Mouse (Mus musculus) CH12.LX (cell line): ENCODE measurements around the gene Rbm33. TPM values are rescaled to one million over a fixed set of nuclear protein-coding genes. Genes with fewer than 3 reads are reported as not detected.

Experiments
- DNase-seq: peaks from one replicate; pipeline ENCODE4 v3.0.0-alpha.2; 2013; ENCODE audit errors: extremely low read depth
- H3K27ac ChIP-seq: 2 replicates; pipeline ENCODE4 v1.5.1; 2012; ENCODE audit warnings: low read depth, mild to moderate bottlenecking, control low read depth, moderate library complexity; ENCODE audit not compliant: insufficient read depth
- H3K27me3 ChIP-seq: replicated peaks from 2 replicates; pipeline ENCODE3; 2012; ENCODE audit warnings: inconsistent platforms
- H3K36me3 ChIP-seq, 2 experiments: replicated peaks in 1 of 2; 2 replicates each; pipeline versions ENCODE3 to v1.6.1; 2012; ENCODE audit warnings: inconsistent platforms in 1 of 2, low read length in 1 of 2, mild to moderate bottlenecking in 1 of 2, mixed read lengths in 1 of 2, moderate library complexity in 1 of 2; ENCODE audit not compliant: control insufficient read depth in 1 of 2, insufficient read depth in 1 of 2
- H3K4me1 ChIP-seq, 2 experiments: 2 replicates each; pipeline ENCODE4 v1.6.1; 2012; ENCODE audit warnings: inconsistent platforms in 1 of 2, moderate library complexity in 1 of 2; ENCODE audit not compliant: insufficient read depth in 2 of 2, control insufficient read depth in 1 of 2
- H3K4me2 ChIP-seq: 2 replicates; pipeline ENCODE4 v1.6.1; 2012; ENCODE audit warnings: low read depth, mild to moderate bottlenecking, control low read depth; ENCODE audit not compliant: poor library complexity, insufficient read depth, severe bottlenecking
- H3K4me3 ChIP-seq, 3 experiments: fragments of 150-350 bp in 1 of 3; sonication (generic) in 1 of 3; replicated peaks in 1 of 3; 2 replicates each; pipeline versions ENCODE3 to v1.5.1; 2011 to 2012; ENCODE audit warnings: low read depth in 2 of 3, low read length in 2 of 3, mild to moderate bottlenecking in 2 of 3, moderate library complexity in 2 of 3, control low read depth in 1 of 3, improper control_type of control experiment in 1 of 3, inconsistent platforms in 1 of 3, mixed read lengths in 1 of 3; ENCODE audit not compliant: poor library complexity in 1 of 3
- H3K79me2 ChIP-seq: replicated peaks from 2 replicates; pipeline ENCODE4 v1.6.1; 2012; ENCODE audit warnings: mild to moderate bottlenecking, moderate library complexity; ENCODE audit not compliant: control insufficient read depth, poor library complexity, insufficient read depth, severe bottlenecking; ENCODE audit errors: extremely low read depth
- H3K9ac ChIP-seq: 2 replicates; pipeline ENCODE4 v1.6.1; 2012; ENCODE audit warnings: low read depth, mild to moderate bottlenecking, control low read depth, moderate library complexity; ENCODE audit not compliant: insufficient read depth
- H3K9me3 ChIP-seq: replicated peaks from 2 replicates; pipeline ENCODE3; 2012; ENCODE audit warnings: low read length, inconsistent platforms, mixed read lengths
- CHD2 ChIP-seq: IDR thresholded peaks from 2 replicates; pipeline ENCODE4 v1.6.1; 2011; ENCODE audit warnings: low read length, improper control_type of control experiment
- CTCF ChIP-seq, 2 experiments: IDR thresholded peaks in 1 of 2; conservative IDR thresholded peaks in 1 of 2; 2 replicates each; pipeline ENCODE4 v1.5.1; 2011 to 2012; ENCODE audit warnings: low read depth in 2 of 2, low read length in 2 of 2, improper control_type of control experiment in 1 of 2, inconsistent platforms in 1 of 2, mild to moderate bottlenecking in 1 of 2, moderate library complexity in 1 of 2
- E2F4 ChIP-seq: IDR thresholded peaks from 2 replicates; pipeline ENCODE4 v1.6.1; 2011; ENCODE audit warnings: low read depth, low read length, improper control_type of control experiment; ENCODE audit not compliant: insufficient replicate concordance
- ELF1 ChIP-seq: IDR thresholded peaks from 2 replicates; pipeline ENCODE4 v1.6.1; 2014; ENCODE audit warnings: low read depth, mild to moderate bottlenecking, inconsistent platforms, low read length, improper control_type of control experiment
- EP300 ChIP-seq: IDR thresholded peaks from 2 replicates; pipeline ENCODE4 v1.6.1; 2011; ENCODE audit warnings: low read length, improper control_type of control experiment
- JUND ChIP-seq: conservative IDR thresholded peaks from 2 replicates; pipeline ENCODE4 v1.6.1; 2011; ENCODE audit warnings: low read depth, low read length, improper control_type of control experiment
- KAT2A ChIP-seq: IDR thresholded peaks from 2 replicates; pipeline ENCODE4 v1.6.1; 2012; ENCODE audit warnings: low read length, improper control_type of control experiment, inconsistent platforms; ENCODE audit not compliant: insufficient replicate concordance
- MAX ChIP-seq: IDR thresholded peaks from 2 replicates; pipeline ENCODE4 v1.6.1; 2011; ENCODE audit warnings: low read length, improper control_type of control experiment
- MAZ ChIP-seq: IDR thresholded peaks from 2 replicates; pipeline ENCODE4 v1.6.1; 2012; ENCODE audit warnings: low read depth, mild to moderate bottlenecking, inconsistent platforms, low read length, improper control_type of control experiment, moderate library complexity
- MEF2A ChIP-seq: IDR thresholded peaks from 2 replicates; pipeline ENCODE4 v1.6.1; 2014; ENCODE audit warnings: low read depth, mild to moderate bottlenecking, inconsistent platforms, low read length, improper control_type of control experiment, borderline replicate concordance
- MYC ChIP-seq: IDR thresholded peaks from 2 replicates; pipeline ENCODE4 v1.6.1; 2011; ENCODE audit warnings: low read depth, mild to moderate bottlenecking, improper control_type of control experiment, low read length
- NELFE ChIP-seq: IDR thresholded peaks from 2 replicates; pipeline ENCODE4 v1.6.1; 2011; ENCODE audit warnings: low read depth, low read length, improper control_type of control experiment
- NRF1 ChIP-seq: IDR thresholded peaks from 2 replicates; pipeline ENCODE4 v1.6.1; 2014; ENCODE audit warnings: low read depth, mild to moderate bottlenecking, inconsistent platforms, low read length, improper control_type of control experiment, moderate library complexity
- PAX5 ChIP-seq: IDR thresholded peaks from 2 replicates; pipeline ENCODE4 v1.6.1; 2012; ENCODE audit warnings: low read length, inconsistent platforms, mixed read lengths
- RAD21 ChIP-seq: IDR thresholded peaks from 2 replicates; pipeline ENCODE4 v1.6.1; 2011; ENCODE audit warnings: low read depth, mild to moderate bottlenecking, low read length, improper control_type of control experiment, moderate library complexity
- RCOR1 ChIP-seq: conservative IDR thresholded peaks from 2 replicates; pipeline ENCODE4 v1.6.1; 2012; ENCODE audit warnings: low read depth, mild to moderate bottlenecking, inconsistent platforms, low read length, improper control_type of control experiment
- SIN3A ChIP-seq: IDR thresholded peaks from 2 replicates; pipeline ENCODE4 v1.6.1; 2012; ENCODE audit warnings: low read length, improper control_type of control experiment, inconsistent platforms
- TBP ChIP-seq: conservative IDR thresholded peaks from 2 replicates; pipeline ENCODE4 v1.6.1; 2011; ENCODE audit warnings: low read depth, low read length, improper control_type of control experiment
- UBTF ChIP-seq: IDR thresholded peaks from 2 replicates; pipeline ENCODE4 v1.6.1; 2012; ENCODE audit warnings: low read depth, mild to moderate bottlenecking, inconsistent platforms, low read length, improper control_type of control experiment, moderate library complexity
- USF1 ChIP-seq: IDR thresholded peaks from 2 replicates; pipeline ENCODE4 v1.6.1; 2014; ENCODE audit warnings: low read depth, mild to moderate bottlenecking, inconsistent platforms, low read length, improper control_type of control experiment
- USF2 ChIP-seq: conservative IDR thresholded peaks from 2 replicates; pipeline ENCODE4 v1.6.1; 2011; ENCODE audit warnings: low read depth, low read length, improper control_type of control experiment
- ZC3H11A ChIP-seq: IDR thresholded peaks from 2 replicates; pipeline ENCODE4 v1.6.1; 2012; ENCODE audit warnings: low read depth, mild to moderate bottlenecking, inconsistent platforms, low read length, improper control_type of control experiment
- ZKSCAN1 ChIP-seq: IDR thresholded peaks from 2 replicates; pipeline ENCODE4 v1.6.1; 2012; ENCODE audit warnings: low read depth, inconsistent platforms, low read length, improper control_type of control experiment, borderline replicate concordance
- ZNF384 ChIP-seq: IDR thresholded peaks from 2 replicates; pipeline ENCODE4 v1.6.1; 2012; ENCODE audit warnings: low read depth, low read length, improper control_type of control experiment, inconsistent platforms
- dilution Hi-C: fragments of 300-500 bp; cut with MboI; formaldehyde crosslinking; loops from 2 replicates; pipeline ENCODE4 v1.14.3; 2020; ENCODE audit warnings: low sequenced_read_pairs; ENCODE audit not compliant: extremely low pct_unique_long_range_greater_than_20kb, extremely low pct_ligation_motif_present
- in situ Hi-C: fragments of 300-500 bp; cut with MboI; formaldehyde crosslinking; loops from 3 replicates; pipeline ENCODE4 v1.14.3; 2019; ENCODE audit warnings: low sequenced_read_pairs, low pct_ligation_motif_present, low pct_unique_long_range_greater_than_20kb, mixed read lengths
- polyA plus RNA-seq: library from polyadenylated mRNA; unstranded; fragments of >175 nt; gene quantifications from 2 replicates; pipeline ENCODE4 v1.2.1, GENCODE M21; 2012; ENCODE audit warnings: low read depth; ENCODE audit not compliant: insufficient read length
- total RNA-seq, 2 experiments: library from RNA; depleted of rRNA; stranded (reverse); fragments of 300-350 nt in 1 of 2; fragments of >200 nt in 1 of 2; gene quantifications; 2 replicates each; pipeline ENCODE4 v1.2.3; 2012 to 2014

The Rbm33 gene
- total and polyA plus RNA-seq, 3 experiments = 7.4 to 50.3 (median 15.1) TPM

DNA sequence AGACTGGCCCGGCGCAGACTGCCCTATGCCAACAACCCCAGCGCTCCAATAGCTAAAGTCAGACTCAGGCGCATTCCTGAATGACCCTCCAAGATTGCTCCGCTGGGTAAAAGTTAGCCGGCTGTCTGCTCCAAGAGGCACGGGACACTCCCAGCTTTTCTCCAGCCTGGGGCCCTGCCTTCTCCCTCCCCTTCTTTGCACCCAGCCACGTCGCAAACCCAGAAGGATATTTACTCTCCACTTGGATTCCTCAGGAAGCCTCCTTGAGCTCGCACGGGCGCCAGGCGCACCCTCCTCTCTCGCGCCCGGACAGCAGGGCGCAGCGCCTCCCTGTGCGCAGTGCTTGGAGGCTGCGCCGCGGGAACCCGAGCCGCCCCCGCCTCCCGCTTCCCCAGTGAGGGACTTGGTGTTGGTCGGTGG, 141.9 kb downstream of the Rbm33 start:
- no peak overlapping the region for H3K27ac ChIP-seq
- no peaks in the 10 kb centered on the region for H3K36me3 ChIP-seq
- H3K27me3 ChIP-seq = peaks cover 2% of the 10 kb centered on the region
- TF ChIP-seq MAZ = no peak
- no peak for TF ChIP-seq TBP
- no peak for TF ChIP-seq USF2
- TF ChIP-seq SIN3A = no peak
- TF ChIP-seq CTCF (conservative IDR thresholded peaks at IDR 0.05 in 1 of 2, IDR thresholded peaks at IDR 0.05 in 1 of 2; ENCODE audit: low read depth in 2 of 2, low read length in 2 of 2) = no peak
- TF ChIP-seq MEF2A = no peak
- TF ChIP-seq UBTF = no peak
- TF ChIP-seq JUND = no peak
- no peak for TF ChIP-seq EP300
- TF ChIP-seq RCOR1 = no peak
- TF ChIP-seq PAX5 = no peak
- no peak for TF ChIP-seq USF1
- no peak for TF ChIP-seq NELFE
- no peak for TF ChIP-seq ZC3H11A
- TF ChIP-seq MYC = no peak
- no peak for TF ChIP-seq E2F4
- dilution Hi-C loops (no loop called here), in situ Hi-C loops (loop anchor here (25.0 kb wide), 2 partner anchors 578 to 828 kb away; no protein-coding TSS in a partner anchor)
- H3K79me2 ChIP-seq = no peaks in the 10 kb centered on the region
- H3K4me2 ChIP-seq = no peak overlapping the region
- no peak overlapping the region for H3K4me3 ChIP-seq
- no peak overlapping the region for H3K9ac ChIP-seq
- H3K9me3 ChIP-seq = peaks cover 12% of the 10 kb centered on the region
- no peak for DNase-seq
- H3K4me1 ChIP-seq = no peaks in the 10 kb centered on the region

DNA sequence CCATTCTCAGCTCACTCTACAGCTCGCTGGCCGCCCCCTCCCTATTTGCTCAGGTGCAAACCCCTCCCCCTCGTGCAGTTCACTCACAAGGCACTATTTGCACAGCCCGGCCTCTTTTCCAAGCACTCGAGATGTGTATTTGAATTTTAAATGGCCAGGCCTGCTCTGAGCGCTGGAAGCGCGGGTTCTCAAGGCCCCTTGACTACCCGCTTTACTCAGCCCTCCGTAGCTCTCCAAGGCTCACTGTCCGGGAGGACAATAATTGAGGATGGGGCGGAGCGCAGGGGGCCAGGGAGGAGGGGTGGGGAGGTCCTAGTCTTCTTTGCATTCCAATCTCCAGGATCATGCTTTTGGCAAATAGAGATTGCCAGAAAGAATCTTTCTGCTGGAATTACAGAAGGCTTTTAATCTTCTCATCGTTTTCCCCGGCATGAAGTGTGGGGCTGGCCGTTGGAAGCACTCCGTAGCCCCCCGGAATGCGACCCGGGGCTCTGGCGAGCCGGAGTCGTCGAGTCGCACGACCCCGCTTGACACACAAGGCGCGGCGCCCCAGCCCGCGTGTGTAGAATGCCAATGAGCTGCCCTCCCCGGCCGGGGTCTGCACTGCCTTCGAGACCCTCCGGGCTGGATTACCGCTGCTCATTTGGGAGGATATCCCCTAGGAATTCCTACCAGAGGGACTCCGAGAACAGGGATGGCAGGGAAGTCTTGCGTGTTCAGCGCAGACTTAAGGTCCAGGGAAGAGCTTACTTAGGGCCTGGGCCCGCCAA, 142.7 kb downstream of the Rbm33 start:
- H3K4me1 ChIP-seq = no peaks in the 10 kb centered on the region
- H3K36me3 ChIP-seq = no peaks in the 10 kb centered on the region
- no peak overlapping the region for H3K9ac ChIP-seq
- no peak for DNase-seq
- no peak overlapping the region for H3K27ac ChIP-seq
- dilution Hi-C loops (no loop called here), in situ Hi-C loops (loop anchor here (25.0 kb wide), 2 partner anchors 578 to 828 kb away; no protein-coding TSS in a partner anchor)
- peaks cover 15% of the 10 kb centered on the region for H3K9me3 ChIP-seq
- TF ChIP-seq ZC3H11A = no peak
- no peak for TF ChIP-seq E2F4
- no peak for TF ChIP-seq NELFE
- no peak for TF ChIP-seq UBTF
- TF ChIP-seq ELF1 = no peak
- no peak for TF ChIP-seq ZKSCAN1
- no peak for TF ChIP-seq MAX
- no peak for TF ChIP-seq PAX5
- no peak for TF ChIP-seq NRF1
- TF ChIP-seq TBP = no peak
- TF ChIP-seq KAT2A = no peak
- TF ChIP-seq JUND = no peak
- no peak for TF ChIP-seq RAD21
- TF ChIP-seq EP300 = no peak
- TF ChIP-seq MYC = no peak
- no peak for TF ChIP-seq CHD2
- TF ChIP-seq ZNF384 = no peak
- no peaks in the 10 kb centered on the region for H3K79me2 ChIP-seq
- no peak overlapping the region for H3K4me2 ChIP-seq
- no peak overlapping the region for H3K4me3 ChIP-seq
- H3K27me3 ChIP-seq = peaks cover 2% of the 10 kb centered on the region
